ENCODE assay signal across 12 mouse cellular contexts in the genomic region with DNA sequence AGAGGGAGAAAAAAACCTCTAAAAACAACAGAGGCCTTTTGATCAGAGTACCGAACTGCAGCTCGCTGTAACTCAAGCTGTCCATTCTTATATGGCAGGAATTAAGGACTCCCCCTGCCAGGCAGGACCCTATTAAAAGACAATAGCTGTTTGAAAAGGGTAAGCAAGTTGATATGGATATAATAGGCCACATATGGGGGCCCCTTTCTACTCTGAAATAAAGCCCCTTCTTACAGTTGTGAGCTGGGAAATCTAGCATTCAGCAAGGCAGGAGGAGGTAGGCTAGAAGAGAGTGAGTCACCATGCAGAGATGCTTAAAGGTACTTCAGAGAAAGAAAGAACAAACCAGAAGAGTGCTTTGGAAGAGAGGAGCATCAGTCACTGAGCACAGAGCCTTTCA. TPM values are rescaled to one million over a fixed set of nuclear protein-coding genes. Genes with fewer than 3 reads are reported as not detected.
DNase-seq lines count a peak whose midpoint lies in the region; ATAC-seq and TF ChIP-seq lines count a peak whose summit lies in the region.
"Had no signal": no experiment of that assay in that cellular context is flagged by ENCODE, and none has a peak within 500 bp of the region (broad histone marks: within the 10 kb centered on the region; RNA-seq: fewer than 3 reads in every experiment).

No protein-coding gene starts in this region.

- H3K4me3 ChIP-seq in kidney, embryonic 16.5 days (ENCODE audit: low read length): no peak overlapping the region
- H3K4me3 ChIP-seq in embryonic facial prominence, embryonic 10.5 days: no peak overlapping the region
- H3K4me3 ChIP-seq in hindbrain, embryonic 11.5 days (ENCODE audit: low read depth, low read length): no peak overlapping the region
- no peak overlapping the region for H3K4me3 ChIP-seq in midbrain, postnatal 0 days (ENCODE audit: low read depth, low read length)

- 4% methylated on average over 2 of the region's 2 CpGs for WGBS in kidney, embryonic 16.5 days
- WGBS in embryonic facial prominence, embryonic 10.5 days: 12% methylated on average over 2 of the region's 2 CpGs
- 9% methylated on average over 2 of the region's 2 CpGs for WGBS in hindbrain, embryonic 11.5 days
- WGBS in midbrain, postnatal 0 days: 3% methylated on average over 2 of the region's 2 CpGs

- no peaks in the 10 kb centered on the region for H3K36me3 ChIP-seq in kidney, embryonic 16.5 days (ENCODE audit: insufficient read depth, low read length)
- H3K36me3 ChIP-seq in embryonic facial prominence, embryonic 10.5 days (replicated peaks): no peaks in the 10 kb centered on the region
- H3K36me3 ChIP-seq in hindbrain, embryonic 11.5 days (ENCODE audit: control insufficient read depth, insufficient read depth, low read length): no peaks in the 10 kb centered on the region
- no peaks in the 10 kb centered on the region for H3K36me3 ChIP-seq in midbrain, postnatal 0 days (ENCODE audit: insufficient read depth, low read length)

- intact Hi-C loops in left cerebral cortex, postnatal 36 days (cut with DNase I): no loop called here

- no peak for TF ChIP-seq CTCF in midbrain, postnatal 0 days (IDR thresholded peaks at IDR 0.05)

- H3K9me3 ChIP-seq in kidney, embryonic 16.5 days (ENCODE audit: low read length): no peaks in the 10 kb centered on the region
- no peaks in the 10 kb centered on the region for H3K9me3 ChIP-seq in embryonic facial prominence, embryonic 10.5 days
- no peaks in the 10 kb centered on the region for H3K9me3 ChIP-seq in hindbrain, embryonic 11.5 days (ENCODE audit: control insufficient read depth, low read length)
- H3K9me3 ChIP-seq in midbrain, postnatal 0 days (ENCODE audit: low read length): no peaks in the 10 kb centered on the region

- ATAC-seq in kidney, embryonic 16.5 days (ENCODE audit: low FRiP score, low TSS enrichment): peak; percentile 61; the same call in 1 of the 2 replicates
- ATAC-seq in hindbrain, embryonic 11.5 days (ENCODE audit: low FRiP score): peak; percentile 79
- ATAC-seq in midbrain, postnatal 0 days (ENCODE audit: low FRiP score): no peak
- ATAC-seq: Patski had no signal

- peak overlapping the region; percentile 52; the same call in 1 of the 2 replicates for H3K27ac ChIP-seq in kidney, embryonic 16.5 days (ENCODE audit: low read length)
- H3K27ac ChIP-seq in embryonic facial prominence, embryonic 10.5 days (replicated peaks): 0 out of 2 replicates have a peak overlapping the region, but pooled peaks have one; percentile 14
- peak overlapping the region; percentile 60; the same call in 1 of the 2 replicates for H3K27ac ChIP-seq in hindbrain, embryonic 11.5 days (ENCODE audit: low read depth, low read length)
- H3K27ac ChIP-seq in midbrain, postnatal 0 days (ENCODE audit: low read depth, low read length): peak overlapping the region; percentile 68

- H3K4me1 ChIP-seq in kidney, embryonic 16.5 days (ENCODE audit: insufficient read depth, low read length): peaks cover 13% of the 10 kb centered on the region; the same call in 1 of the 2 replicates
- peaks cover 26% of the 10 kb centered on the region for H3K4me1 ChIP-seq in embryonic facial prominence, embryonic 10.5 days
- 0 out of 2 replicates have a peak, but pooled peaks cover 2% of the 10 kb centered on the region for H3K4me1 ChIP-seq in hindbrain, embryonic 11.5 days (replicated peaks; ENCODE audit: control insufficient read depth, insufficient read depth, low read length)
- H3K4me1 ChIP-seq in midbrain, postnatal 0 days (ENCODE audit: insufficient read depth, low read length): no peaks in the 10 kb centered on the region; the same call in 1 of the 2 replicates

- no peak for DNase-seq in kidney, postnatal 36 days
- DNase-seq in embryonic facial prominence, embryonic 10.5 days (ENCODE audit: low spot score): no peak
- peak; percentile 19 for DNase-seq in hindbrain, embryonic 11.5 days (ENCODE audit: low spot score)
- DNase-seq in midbrain, postnatal 0 days (ENCODE audit: low spot score): no peak
- DNase-seq in thymus, adult 18-20 months: no peak
- DNase-seq in left cerebral cortex, postnatal 36 days (ENCODE audit: low spot score in 2 of 2): no peak
- DNase-seq in adrenal gland, postnatal 36 days: no peak
- DNase-seq: gastrocnemius, postnatal 36 days; heart, postnatal 4 days; liver had no signal

- H3K27me3 ChIP-seq in kidney, embryonic 16.5 days (ENCODE audit: insufficient read depth, low read length): no peaks in the 10 kb centered on the region
- H3K27me3 ChIP-seq in embryonic facial prominence, embryonic 10.5 days (replicated peaks; ENCODE audit: low read depth, poor library complexity, severe bottlenecking): peaks cover 16% of the 10 kb centered on the region
- no peaks in the 10 kb centered on the region for H3K27me3 ChIP-seq in hindbrain, embryonic 11.5 days (ENCODE audit: control insufficient read depth, insufficient read depth, low read length)
- no peaks in the 10 kb centered on the region for H3K27me3 ChIP-seq in midbrain, postnatal 0 days (ENCODE audit: insufficient read depth, low read length)
- H3K27me3 ChIP-seq: Patski had no signal

- no peak overlapping the region for H3K4me2 ChIP-seq in kidney, embryonic 16.5 days (replicated peaks; ENCODE audit: low read depth, low read length)
- no peak overlapping the region for H3K4me2 ChIP-seq in hindbrain, embryonic 11.5 days (replicated peaks; ENCODE audit: low read depth, low read length)
- H3K4me2 ChIP-seq in midbrain, postnatal 0 days (ENCODE audit: low read depth, low read length, poor library complexity, severe bottlenecking): no peak overlapping the region

- no peak overlapping the region for H3K9ac ChIP-seq in kidney, embryonic 16.5 days (replicated peaks; ENCODE audit: low read length)
- no peak overlapping the region for H3K9ac ChIP-seq in hindbrain, embryonic 11.5 days (ENCODE audit: low read depth, low read length)
- H3K9ac ChIP-seq in midbrain, postnatal 0 days (replicated peaks; ENCODE audit: low read length, poor library complexity, severe bottlenecking): no peak overlapping the region

RNA-seq across cellular contexts. Expression of a gene that starts 44.8 kb away (rescaled TPM):
- 66.9 and 68.9 TPM in 2 replicates for polyA plus RNA-seq in kidney, embryonic 16.5 days (2015; fragmentation: Nextera tagmentation; extraction: Ambion mirVana)
- 75.3 and 76.9 TPM in 2 replicates for polyA plus RNA-seq in embryonic facial prominence, embryonic 10.5 days (2016; fragmentation: Nextera tagmentation; extraction: Ambion mirVana)
- polyA plus RNA-seq in hindbrain, embryonic 11.5 days (2014; fragmentation: Nextera tagmentation; extraction: Ambion mirVana): 102 and 104 TPM in 2 replicates
- total RNA-seq in midbrain, postnatal 0 days (2014; rRNA removed): 146 and 158 TPM in 2 replicates
- 171 and 172 TPM in 2 replicates for polyA plus RNA-seq in midbrain, postnatal 0 days (2015; fragmentation: Nextera tagmentation; extraction: Ambion mirVana)
- total RNA-seq in left cerebral cortex, postnatal 36 days (2021): 100 to 1,000 TPM; 100 to 103 TPM
- 10 to 100 TPM; 19.3 TPM for total RNA-seq in adrenal gland, postnatal 36 days (2021)

RNA-seq across cellular contexts. Expression of a gene that starts 57.6 kb away (rescaled TPM):
- polyA plus RNA-seq in kidney, embryonic 16.5 days (2015; fragmentation: Nextera tagmentation; extraction: Ambion mirVana): 7.6 and 9.0 TPM in 2 replicates
- polyA plus RNA-seq in embryonic facial prominence, embryonic 10.5 days (2016; fragmentation: Nextera tagmentation; extraction: Ambion mirVana): 8.3 and 8.4 TPM in 2 replicates
- 5.9 TPM in 2 replicates for polyA plus RNA-seq in hindbrain, embryonic 11.5 days (2014; fragmentation: Nextera tagmentation; extraction: Ambion mirVana)
- total RNA-seq in midbrain, postnatal 0 days (2014; rRNA removed): 17.1 and 19.2 TPM in 2 replicates
- polyA plus RNA-seq in midbrain, postnatal 0 days (2015; fragmentation: Nextera tagmentation; extraction: Ambion mirVana): 3.4 TPM in 2 replicates
- 10 to 100 TPM; 24.7 to 29.6 TPM for total RNA-seq in left cerebral cortex, postnatal 36 days (2021)
- 1 to 10 TPM; 4.3 to 4.8 TPM for total RNA-seq in adrenal gland, postnatal 36 days (2021)

Comparison
In these comparisons a context has a peak if more than half of its experiments do, and no peak if none do; other contexts are left out.
1. H3K27ac ChIP-seq: peak in every context shown above with its lines; median percentile 68 in midbrain, postnatal 0 days; 60 in hindbrain, embryonic 11.5 days; 52 in kidney, embryonic 16.5 days; 14 in embryonic facial prominence, embryonic 10.5 days.